Mouse (Mus musculus) kidney, adult 2 months (tissue): ENCODE results near the gene Vwa7.

Experiments
- CTCF ChIP-seq: fragments of 200-500 bp; conservative IDR thresholded peaks from 2 replicates; pipeline ENCODE4 v1.5.1; 2011; ENCODE audit warnings: low read depth, mild to moderate bottlenecking, control low read depth, low read length, moderate library complexity, mixed read lengths; ENCODE audit not compliant: insufficient read depth, insufficient read length
- POLR2A ChIP-seq: fragments of 200-500 bp; IDR thresholded peaks from one replicate; pipeline ENCODE4 v1.6.1; 2011; ENCODE audit warnings: low read depth, low read length, control low read depth

DNA sequence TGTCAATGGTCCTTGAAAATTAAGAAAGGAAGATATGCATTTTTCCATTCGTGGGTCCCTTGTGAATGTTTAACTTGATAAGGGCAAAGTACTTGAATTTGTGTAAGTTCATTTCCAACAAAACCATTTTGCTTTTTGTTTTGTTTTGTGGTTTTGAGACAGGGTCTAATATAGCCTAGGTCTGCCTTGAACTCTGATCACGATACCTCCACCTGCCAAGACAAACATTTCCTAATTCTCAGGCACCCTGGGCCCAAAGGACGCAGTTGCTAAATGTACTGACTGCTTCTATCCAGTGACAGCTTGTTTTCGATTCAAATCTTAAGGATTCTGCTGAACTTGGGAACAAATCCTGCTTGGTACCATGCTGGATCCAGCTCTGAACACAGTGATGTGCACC, 36.7 kb upstream of the Vwa7 start:
- TF ChIP-seq POLR2A (no peak), CTCF (no peak)
